Mouse (Mus musculus) olfactory bulb, adult 2 months (tissue): ENCODE measurements around the gene Olfml3.

Experiments used
- CTCF ChIP-seq: fragments of 200-500 bp; IDR thresholded peaks from 2 replicates; pipeline ENCODE4 v1.5.1; 2012; ENCODE audit warnings: low read depth, mild to moderate bottlenecking, low read length, moderate library complexity; ENCODE audit not compliant: insufficient read depth
- POLR2A ChIP-seq: fragments of 200-500 bp; IDR thresholded peaks from 2 replicates; pipeline ENCODE4 v1.6.1; 2012; ENCODE audit warnings: mild to moderate bottlenecking, low read depth, low read length, moderate library complexity; ENCODE audit not compliant: insufficient read depth

GRCm38 (mm10) chr3:103683234-103683965 lies 54.4 kb downstream of the Olfml3 start:
- no peak for TF ChIP-seq POLR2A
- TF ChIP-seq CTCF: no peak
